Mouse (Mus musculus) ovary, adult 18-20 months (tissue): ENCODE data around the gene Vwa5b1.

Experiments
- DNase-seq: peaks from one replicate; pipeline ENCODE4 v3.0.0; 2022; ENCODE audit warnings: low spot score, mixed read lengths

Vwa5b1 gene

DNA sequence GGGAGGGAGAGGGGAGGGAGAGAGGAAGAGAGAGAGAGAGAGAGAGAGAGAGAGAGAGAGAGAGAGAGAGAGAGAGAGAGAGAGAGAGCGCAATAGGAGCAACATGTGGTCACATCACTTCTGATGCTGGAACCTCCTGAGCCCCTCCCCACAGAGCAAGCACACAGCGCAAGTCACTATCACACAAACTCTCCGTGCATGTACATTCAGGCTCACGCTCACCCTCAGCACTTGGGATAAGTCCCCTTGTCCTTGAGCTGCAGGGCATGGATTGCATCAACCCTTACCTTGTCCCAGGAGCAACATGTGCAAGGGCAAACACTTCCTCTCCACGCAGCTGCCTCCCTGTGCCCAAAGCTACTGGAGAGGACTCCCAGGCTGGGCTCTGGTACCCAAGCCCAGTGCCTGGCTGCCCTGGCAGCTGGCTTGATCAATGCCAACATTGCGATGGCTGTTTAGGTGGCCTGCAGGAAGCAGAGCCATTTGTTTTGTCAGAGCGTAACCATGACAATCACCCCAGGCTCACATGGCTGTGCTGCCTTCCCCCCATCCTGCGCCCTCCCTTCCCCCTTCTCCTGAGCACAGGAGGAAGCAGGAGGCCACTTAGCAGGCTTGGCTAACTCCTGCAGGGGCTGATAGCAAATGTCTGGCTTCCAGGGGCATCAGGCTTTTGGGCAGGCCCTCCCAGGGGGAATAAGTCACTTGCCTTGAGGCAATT, at the start of gene Vwa5b1:
TSS of gene Vwa5b1 (minus strand) at position 457 of the 718 bp plus-strand sequence.
- no peak for DNase-seq

DNA sequence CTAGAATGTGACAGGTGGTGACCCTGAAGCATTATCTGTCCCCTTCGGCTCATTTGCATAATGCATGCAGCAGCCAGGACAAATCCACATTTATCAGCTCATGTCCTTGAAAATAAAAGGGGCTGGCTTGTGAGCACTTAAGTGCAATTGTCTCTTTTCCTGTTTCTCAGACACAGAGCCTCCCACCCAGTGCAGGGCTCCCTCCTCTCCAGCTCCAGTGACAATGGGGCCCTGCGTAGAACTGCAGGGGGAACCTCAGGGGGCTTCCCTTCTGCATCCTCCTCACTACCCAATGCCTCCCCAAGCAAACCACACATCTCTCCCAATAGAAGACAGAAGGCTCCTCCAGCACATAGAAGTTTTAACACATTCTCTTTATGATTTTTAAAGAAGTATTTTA, 47.1 kb upstream of the Vwa5b1 start:
- no peak for DNase-seq

DNA sequence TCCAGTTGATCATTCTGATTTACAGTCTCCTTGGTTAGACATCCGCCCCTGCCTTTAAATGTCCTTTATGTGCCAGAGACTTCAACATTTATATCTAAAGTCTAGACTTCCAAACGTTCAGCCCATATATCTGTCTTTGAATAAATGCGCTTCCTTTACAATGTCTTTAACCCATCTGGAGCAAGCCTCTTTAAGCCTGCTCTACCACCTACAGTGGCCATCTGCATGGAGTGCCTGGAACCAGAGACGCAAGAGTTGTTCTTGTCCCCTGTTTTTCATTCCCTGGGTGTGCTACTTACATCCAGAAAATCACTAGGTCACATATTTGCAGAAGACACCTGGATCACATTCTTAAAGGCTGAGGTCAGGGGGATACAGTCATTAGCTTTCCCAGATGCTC, 44.4 kb upstream of the Vwa5b1 start:
- DNase-seq = no peak

DNA sequence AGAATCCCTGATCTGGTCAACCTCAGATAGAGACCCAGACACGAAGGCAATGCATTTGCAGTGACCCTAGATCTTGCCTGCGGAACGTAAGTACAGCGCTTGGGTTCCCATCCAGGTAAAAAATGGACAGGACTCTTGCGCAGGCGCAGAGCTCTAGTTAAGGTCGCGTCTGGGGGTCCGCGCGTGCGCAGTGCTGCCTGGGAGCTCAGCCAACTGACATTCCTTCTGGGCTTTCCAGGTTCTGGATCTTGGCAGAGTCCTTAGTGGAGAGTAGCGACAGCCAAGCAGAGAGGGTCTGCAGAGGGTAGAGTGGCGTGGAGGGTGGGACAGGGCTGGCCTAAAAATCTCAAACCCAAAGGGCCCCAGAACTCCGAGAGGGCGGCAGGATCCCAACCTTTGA, 41.9 kb upstream of the Vwa5b1 start:
- DNase-seq = no peak

GRCm38 (mm10) chr4:138676480-138676879, 40.8 kb upstream of the Vwa5b1 start:
- no peak for DNase-seq

GRCm38 (mm10) chr4:138672160-138672559, 36.5 kb upstream of the Vwa5b1 start:
- DNase-seq = no peak

- DNase-seq = no peak
Observed at GRCm38 (mm10) chr4:138670093-138670889, 34.6 kb upstream of the Vwa5b1 start.

DNA sequence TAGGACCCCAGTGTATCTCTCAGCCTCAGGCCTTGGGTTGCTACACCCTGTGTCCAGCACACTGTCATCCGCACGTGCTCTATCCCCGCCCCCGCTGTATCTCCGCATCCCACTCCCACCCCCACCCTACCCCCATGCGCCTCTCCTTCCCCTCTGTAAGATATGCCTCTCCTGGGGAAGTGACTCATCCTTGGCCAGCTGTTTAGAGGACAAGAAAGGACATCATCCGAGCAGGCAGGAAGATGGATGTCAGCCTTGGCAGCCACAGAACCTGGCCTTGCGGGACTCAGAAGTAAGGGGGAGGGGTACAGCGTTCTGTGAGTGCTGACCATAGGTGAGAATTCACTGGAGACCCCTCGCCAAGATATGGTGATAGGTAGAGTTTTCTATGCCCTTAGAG, 30.8 kb upstream of the Vwa5b1 start:
- DNase-seq = no peak

- DNase-seq = no peak
Observed at GRCm38 (mm10) chr4:138659936-138660602, 24.4 kb upstream of the Vwa5b1 start.

DNA sequence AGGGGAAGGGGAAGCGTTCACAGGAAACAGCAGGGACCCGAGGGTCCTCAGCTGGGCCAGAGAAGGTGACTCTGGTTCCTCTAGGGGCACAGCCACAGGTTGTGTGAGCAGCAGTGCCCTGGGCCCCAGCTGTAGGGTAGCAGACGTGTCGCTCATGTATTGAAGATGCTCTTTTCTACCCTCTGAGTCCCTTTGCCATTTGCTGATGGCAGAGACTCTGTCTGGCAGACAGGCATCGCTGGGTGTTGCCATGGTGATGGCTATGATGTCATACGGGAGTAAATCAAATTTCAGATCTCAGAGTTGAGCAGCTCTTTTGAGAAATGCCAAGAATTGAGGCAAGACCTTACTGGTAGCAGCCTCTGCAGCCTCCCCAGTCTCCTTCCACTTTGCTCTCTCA, 17.4 kb upstream of the Vwa5b1 start:
- DNase-seq = no peak

DNA sequence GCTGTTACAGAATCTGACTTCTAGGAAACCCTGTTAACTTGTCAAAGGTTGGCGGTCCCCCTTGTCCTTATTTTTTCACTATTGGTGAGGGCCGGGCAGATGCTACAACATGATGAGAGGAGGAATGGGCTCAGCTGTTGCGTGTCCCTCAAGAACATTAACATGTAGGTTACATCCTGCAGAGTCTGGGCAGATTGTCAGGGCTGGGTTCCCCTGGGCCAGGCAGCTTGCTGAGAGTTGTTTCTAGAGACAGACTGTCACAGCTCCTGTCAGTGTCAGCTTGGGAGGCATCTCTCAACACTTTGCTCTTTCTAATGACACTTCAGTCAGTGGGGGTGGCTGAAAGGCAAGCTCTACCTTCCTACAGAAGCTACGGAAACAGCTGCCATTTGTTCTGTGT, 16.2 kb upstream of the Vwa5b1 start:
- DNase-seq = no peak

DNA sequence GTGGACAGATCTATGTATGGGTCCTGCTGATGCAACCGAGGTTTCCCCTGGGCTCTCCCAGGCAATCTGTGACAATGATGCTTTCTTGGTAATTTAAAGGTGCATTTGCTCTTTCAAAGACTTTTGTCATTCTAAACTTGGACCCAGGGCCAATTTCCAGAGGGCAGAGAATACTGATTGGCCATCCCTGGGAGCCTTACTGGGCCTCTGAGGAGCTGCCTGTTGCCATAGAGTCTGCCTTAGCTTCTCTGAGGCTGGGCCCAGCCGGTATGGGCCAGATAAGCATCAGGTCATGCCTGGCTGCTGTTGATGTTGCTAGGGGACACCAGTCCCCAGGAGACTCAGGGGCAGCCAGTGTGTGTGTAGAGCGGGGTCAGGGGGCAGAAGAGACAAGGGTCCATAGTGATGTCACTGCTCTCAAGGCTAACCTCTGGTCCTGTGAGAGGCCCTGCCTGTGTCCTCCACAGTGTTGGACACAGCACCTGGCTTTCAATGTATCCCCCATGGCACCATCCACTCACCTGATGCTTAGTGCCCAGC, 12.5 kb upstream of the Vwa5b1 start:
- no peak for DNase-seq

DNA sequence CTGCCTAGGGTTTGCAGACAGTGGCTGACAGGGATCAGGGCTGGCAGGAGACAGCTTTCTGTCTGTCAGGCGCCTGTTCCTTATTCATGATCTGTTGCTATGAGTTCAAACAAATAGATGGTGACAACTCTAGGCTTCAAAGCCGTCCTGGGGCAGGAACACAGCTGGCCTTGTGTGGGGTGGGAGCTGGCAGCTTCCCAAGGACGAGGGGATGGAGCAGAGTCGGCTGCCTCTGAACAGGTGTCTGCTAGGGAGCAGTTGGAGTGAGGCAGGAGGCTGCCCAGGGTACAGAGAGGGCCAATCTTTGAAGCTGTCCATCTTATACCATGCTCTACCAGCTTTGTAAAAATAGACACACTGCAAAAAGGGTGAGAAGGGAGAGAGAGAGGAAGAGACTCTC, 6.6 kb upstream of the Vwa5b1 start:
- no peak for DNase-seq

DNA sequence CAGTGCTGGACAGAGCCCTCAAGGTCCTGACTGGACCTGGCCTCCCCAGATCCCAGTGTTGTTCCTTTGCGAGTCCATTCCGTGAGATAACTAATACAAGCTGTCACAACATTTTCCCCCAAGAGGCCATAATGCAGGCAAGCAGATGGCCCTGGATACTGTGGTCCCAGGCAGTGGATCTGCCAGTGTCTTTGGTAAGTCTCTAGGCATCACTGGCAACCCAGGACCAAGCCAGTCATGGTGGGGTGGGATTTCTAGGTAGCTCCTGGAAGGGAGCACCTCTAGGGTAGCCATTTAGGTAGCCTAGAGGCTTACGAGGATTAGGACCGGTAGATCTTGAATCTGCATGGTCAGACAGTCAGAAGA, 445 bp upstream of the Vwa5b1 start:
- DNase-seq = no peak

DNA sequence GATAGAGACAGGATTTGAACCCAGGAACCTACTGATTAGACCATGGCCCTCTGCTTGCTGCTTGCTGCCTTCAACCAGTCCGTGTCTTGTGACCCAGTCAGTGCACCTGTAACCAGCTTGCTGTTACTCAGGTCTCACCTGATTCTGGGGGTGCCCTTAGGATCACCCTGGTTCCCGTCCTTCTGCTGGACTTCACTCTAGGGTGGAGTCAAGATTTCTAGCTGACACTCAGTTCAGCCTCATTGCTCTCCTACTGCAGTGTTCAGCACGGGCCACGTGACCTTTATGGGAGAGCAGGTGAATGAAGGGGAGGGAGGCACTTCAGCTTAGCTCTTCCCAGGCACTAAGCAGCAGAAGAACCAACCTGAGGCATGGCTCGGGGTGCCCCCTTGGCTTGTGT, 7.4 kb downstream of the Vwa5b1 start:
- DNase-seq = no peak

GRCm38 (mm10) chr4:138614454-138614853, 21.2 kb downstream of the Vwa5b1 start:
- peak; percentile 12 for DNase-seq

DNA sequence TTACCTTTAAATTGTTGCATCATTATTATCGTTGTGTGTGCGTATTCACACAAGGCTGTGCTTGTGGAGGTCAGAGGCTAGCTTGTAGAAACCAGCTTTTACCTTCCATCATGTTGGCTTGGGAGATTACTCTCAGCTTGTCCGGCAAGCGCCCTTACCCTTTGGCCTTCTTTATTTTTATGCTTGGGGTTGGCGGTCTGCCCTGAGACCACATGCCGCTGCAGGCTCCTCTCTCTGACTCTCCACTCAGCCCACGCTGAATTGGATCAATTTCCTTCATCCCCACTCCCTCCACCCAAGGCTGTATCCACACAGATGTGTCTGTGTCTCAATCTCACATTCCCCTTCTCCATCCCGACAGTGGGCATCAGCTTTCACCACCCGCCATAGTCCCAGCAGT, 33.8 kb downstream of the Vwa5b1 start:
- no peak for DNase-seq

DNA sequence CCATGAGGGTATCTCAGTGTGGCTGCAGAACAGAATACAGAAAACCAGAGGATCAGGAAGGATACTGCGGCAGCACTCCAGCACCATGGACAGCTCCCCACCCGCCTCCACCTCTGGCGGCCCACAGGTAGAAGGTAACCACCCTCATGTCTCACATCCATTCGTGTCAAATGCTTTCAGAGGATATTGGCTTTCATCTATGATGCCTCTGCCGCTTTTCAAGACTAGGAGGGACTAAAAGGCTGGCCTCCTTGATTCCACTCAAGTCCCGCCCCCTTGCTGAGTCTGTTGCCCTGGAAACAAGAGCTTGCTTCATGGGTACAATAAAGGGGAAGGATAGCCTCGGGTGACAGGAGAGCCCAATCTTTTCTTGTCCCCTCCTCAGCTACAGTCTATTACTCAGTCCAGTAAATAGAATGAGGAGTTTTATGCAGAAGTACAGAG, 37.8 kb downstream of the Vwa5b1 start:
- DNase-seq = no peak

- no peak for DNase-seq
Observed at GRCm38 (mm10) chr4:138596391-138597130, 39.1 kb downstream of the Vwa5b1 start.

- DNase-seq = no peak
Observed at GRCm38 (mm10) chr4:138584946-138585345, 50.7 kb downstream of the Vwa5b1 start.

DNA sequence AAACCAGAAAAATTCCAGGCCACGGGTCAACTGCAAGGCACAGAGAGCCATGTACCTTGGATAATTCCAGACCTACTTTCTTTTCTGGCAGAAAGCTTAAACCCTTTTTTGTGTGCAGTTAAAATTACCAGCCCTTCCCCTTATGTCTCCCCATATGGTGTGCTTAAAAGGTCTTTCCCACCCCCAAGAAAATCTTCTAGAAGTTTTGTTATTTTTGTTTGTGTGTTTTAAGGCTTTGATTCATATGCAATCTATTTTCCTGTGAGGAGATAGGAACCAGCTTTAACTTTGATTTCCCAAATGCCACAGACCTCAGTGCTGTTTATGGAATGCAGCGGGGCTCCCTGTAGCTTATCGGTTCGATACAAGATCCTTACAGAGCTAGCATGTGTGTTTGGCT, 53.2 kb downstream of the Vwa5b1 start:
- DNase-seq = no peak

DNA sequence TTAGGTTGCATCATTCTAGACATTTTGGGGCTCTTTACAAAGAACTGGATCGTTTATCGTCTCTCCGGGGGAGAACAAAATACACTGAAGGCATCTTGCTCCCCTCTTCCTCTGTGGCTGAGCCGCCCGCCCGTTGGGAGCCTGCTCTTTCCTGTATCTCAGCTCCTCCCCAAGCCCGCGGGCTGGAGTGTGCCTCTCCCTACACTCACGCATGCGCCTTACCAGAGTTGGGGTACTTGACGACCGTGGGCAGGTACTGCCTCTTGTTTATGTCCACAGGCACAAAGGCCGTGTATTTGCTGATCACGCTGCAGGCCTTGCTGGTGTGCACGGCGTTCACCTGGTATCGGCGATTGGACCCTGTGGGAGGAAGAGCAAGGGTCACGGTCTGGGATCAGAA, 57.3 kb downstream of the Vwa5b1 start:
- no peak for DNase-seq
